Mouse (Mus musculus): ENCODE measurements around the gene Rnf5. TPM values are rescaled to one million over a fixed set of nuclear protein-coding genes. Genes with fewer than 3 reads are reported as not detected.

Rnf5 gene
- polyA plus RNA-seq, 1 experiment from 2014 or later: 280 TPM

DNA sequence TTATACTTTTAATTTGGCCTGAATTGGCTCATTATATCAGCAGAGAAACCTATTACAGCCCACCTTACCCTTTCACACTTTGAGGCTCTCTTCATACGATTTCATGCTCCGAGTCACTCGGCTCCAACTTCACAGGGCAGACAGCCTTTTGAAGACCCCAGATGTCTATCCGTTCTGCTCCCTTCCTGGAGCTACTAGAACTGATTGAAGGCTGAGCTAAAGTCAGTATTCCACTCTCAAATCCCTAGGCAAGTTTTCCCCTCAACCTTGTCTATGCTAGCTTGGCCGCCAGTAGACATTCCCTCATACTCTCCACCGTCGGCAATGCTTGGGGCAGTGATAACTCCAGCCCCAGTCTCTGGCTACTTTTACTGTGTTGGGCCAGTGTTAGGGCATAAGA lies 14.3 kb downstream of the Rnf5 start:
- H3K4me3 ChIP-seq (replicated peaks): no peak overlapping the region
- no peaks in the 10 kb centered on the region for H3K9me3 ChIP-seq (replicated peaks)
- no peaks in the 10 kb centered on the region for H3K27me3 ChIP-seq (replicated peaks)
- peaks cover 65% of the 10 kb centered on the region for H3K4me1 ChIP-seq
- no peak overlapping the region for H3K27ac ChIP-seq (replicated peaks)
- no peak for ATAC-seq (ENCODE audit: low FRiP score)
- 54% methylated on average over 7 of the region's 7 CpGs for WGBS
- peak overlapping the region; percentile 88; the same call in 1 of the 2 replicates for H3K4me2 ChIP-seq
- no peaks in the 10 kb centered on the region for H3K36me3 ChIP-seq
- H3K9ac ChIP-seq (replicated peaks): no peak overlapping the region

GRCm38 (mm10) chr17:34588767-34589166 lies 14.7 kb downstream of the Rnf5 start:
- H3K27me3 ChIP-seq (replicated peaks): no peaks in the 10 kb centered on the region
- peak overlapping the region; percentile 88; the same call in 1 of the 2 replicates for H3K4me2 ChIP-seq
- ATAC-seq (ENCODE audit: low FRiP score): no peak
- no peak overlapping the region for H3K27ac ChIP-seq (replicated peaks)
- H3K9me3 ChIP-seq (replicated peaks): no peaks in the 10 kb centered on the region
- H3K4me1 ChIP-seq: peaks cover 60% of the 10 kb centered on the region
- WGBS: 76% methylated on average over 3 of the region's 3 CpGs
- no peak overlapping the region for H3K9ac ChIP-seq (replicated peaks)
- H3K4me3 ChIP-seq (replicated peaks): no peak overlapping the region
- H3K36me3 ChIP-seq: no peaks in the 10 kb centered on the region

DNA sequence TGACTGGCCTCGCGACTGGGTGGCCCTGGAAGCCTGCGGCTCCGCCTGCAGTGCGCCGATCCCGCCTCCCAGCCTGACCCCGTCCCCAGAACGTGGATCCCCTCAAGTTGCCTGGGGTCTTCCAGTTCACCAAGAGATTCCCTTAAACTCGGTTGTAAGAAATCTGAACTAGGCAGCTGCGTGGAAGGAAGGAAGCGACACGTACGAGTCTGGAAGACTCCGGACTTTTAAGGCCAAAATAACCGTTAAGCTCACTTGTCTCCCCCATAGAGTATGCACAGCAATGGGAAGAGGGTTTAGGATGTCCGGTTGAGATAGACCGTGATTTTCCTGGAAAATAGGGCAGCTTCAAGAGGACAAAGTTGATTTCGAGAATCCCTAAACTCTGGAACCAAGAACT lies 15.7 kb downstream of the Rnf5 start:
- no peaks in the 10 kb centered on the region for H3K36me3 ChIP-seq
- peak overlapping the region; percentile 88 for H3K4me2 ChIP-seq
- ATAC-seq (ENCODE audit: low FRiP score): no peak
- H3K9me3 ChIP-seq (replicated peaks): no peaks in the 10 kb centered on the region
- WGBS: 4% methylated on average over 19 of the region's 19 CpGs
- peak overlapping the region; percentile 89 for H3K9ac ChIP-seq (replicated peaks)
- H3K4me1 ChIP-seq: peaks cover 51% of the 10 kb centered on the region
- no peaks in the 10 kb centered on the region for H3K27me3 ChIP-seq (replicated peaks)
- H3K4me3 ChIP-seq (replicated peaks): peak overlapping the region; percentile 76
- peak overlapping the region; percentile 100 for H3K27ac ChIP-seq (replicated peaks)

DNA sequence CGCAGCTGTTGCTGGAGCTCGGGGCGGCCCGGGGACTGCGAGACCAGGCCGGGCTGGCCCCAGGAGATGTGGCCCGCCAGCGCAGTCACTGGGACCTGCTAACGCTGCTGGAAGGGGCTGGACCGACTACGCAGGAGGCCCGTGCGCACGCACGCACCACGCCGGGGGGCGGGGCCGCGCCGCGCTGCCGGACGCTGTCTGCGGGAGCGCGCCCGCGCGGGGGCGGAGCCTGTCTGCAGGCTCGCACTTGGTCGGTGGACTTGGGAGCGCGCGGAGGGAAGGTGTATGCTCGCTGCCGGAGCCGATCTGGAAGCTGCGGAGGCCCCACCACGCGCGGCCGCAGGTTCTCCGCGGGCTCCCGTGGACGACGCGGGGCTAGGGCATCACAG lies 16.1 kb downstream of the Rnf5 start:
- H3K27me3 ChIP-seq (replicated peaks): no peaks in the 10 kb centered on the region
- ATAC-seq (ENCODE audit: low FRiP score): peak; percentile 81
- peak overlapping the region; percentile 89 for H3K9ac ChIP-seq (replicated peaks)
- no peaks in the 10 kb centered on the region for H3K36me3 ChIP-seq
- peaks cover 49% of the 10 kb centered on the region for H3K4me1 ChIP-seq
- peak overlapping the region; percentile 76 for H3K4me3 ChIP-seq (replicated peaks)
- no peaks in the 10 kb centered on the region for H3K9me3 ChIP-seq (replicated peaks)
- under 1% methylated on average over 50 of the region's 50 CpGs for WGBS
- peak overlapping the region; percentile 100 for H3K27ac ChIP-seq (replicated peaks)
- H3K4me2 ChIP-seq: peak overlapping the region; percentile 88

- under 1% methylated on average over 38 of the region's 38 CpGs for WGBS
- no peaks in the 10 kb centered on the region for H3K27me3 ChIP-seq (replicated peaks)
- peak; percentile 79 for ATAC-seq (ENCODE audit: low FRiP score)
- peak overlapping the region; percentile 89 for H3K9ac ChIP-seq (replicated peaks)
- peaks cover 49% of the 10 kb centered on the region for H3K4me1 ChIP-seq
- H3K4me3 ChIP-seq (replicated peaks): peak overlapping the region; percentile 76
- peak overlapping the region; percentile 100 for H3K27ac ChIP-seq (replicated peaks)
- peak overlapping the region; percentile 88 for H3K4me2 ChIP-seq
- no peaks in the 10 kb centered on the region for H3K36me3 ChIP-seq
- H3K9me3 ChIP-seq (replicated peaks): no peaks in the 10 kb centered on the region
These were observed 16.6 kb downstream of the Rnf5 start for GRCm38 (mm10) chr17:34586796-34587422.

DNA sequence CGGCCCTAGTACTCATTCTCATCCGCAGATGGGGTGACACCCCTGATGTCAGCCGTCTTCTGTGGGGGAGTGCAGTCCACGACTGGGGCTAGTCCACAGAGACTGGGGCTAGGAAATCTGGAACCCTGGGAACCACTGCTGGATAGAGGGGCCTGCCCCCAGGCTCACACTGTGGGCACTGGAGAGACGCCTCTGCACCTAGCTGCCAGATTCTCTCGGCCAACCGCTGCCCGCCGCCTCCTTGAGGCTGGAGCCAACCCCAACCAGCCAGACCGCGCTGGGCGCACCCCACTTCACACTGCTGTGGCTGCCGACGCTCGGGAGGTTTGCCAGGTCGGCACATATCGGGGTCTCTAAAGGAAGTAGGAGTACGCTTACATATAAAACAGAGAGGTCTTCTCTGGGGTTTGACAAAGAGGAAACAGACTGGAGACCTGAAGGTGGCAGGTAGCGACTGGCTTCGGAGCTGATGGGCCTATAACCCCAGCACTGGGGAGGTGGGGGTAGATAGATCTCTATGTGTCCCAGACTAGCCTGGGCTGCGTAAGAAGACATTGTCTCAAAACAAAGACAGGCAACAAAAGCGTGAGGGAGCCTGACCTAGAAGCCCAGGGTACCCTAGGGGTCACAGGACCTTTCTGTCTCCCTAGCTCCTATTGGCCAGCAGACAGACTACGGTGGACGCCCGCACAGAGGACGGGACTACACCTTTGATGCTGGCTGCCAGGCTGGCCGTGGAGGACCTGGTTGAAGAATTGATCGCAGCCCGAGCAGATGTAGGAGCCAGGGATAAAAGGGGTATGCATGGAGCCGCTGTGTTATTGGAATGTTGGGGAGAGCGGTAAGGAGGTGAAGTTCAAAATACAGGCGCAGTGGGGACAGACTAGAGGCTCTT lies 17.4 kb downstream of the Rnf5 start:
- ATAC-seq (ENCODE audit: low FRiP score): peak; percentile 15
- Histone ChIP-seq H3K4me1 (peaks cover 42% of the 10 kb centered on the region), H3K9me3 (replicated peaks) (no peaks in the 10 kb centered on the region), H3K27me3 (replicated peaks) (no peaks in the 10 kb centered on the region), H3K9ac (replicated peaks) (peak overlapping the region; percentile 89), H3K4me2 (peak overlapping the region; percentile 88), H3K36me3 (no peaks in the 10 kb centered on the region), H3K4me3 (replicated peaks) (peak overlapping the region; percentile 76), H3K27ac (replicated peaks) (peak overlapping the region; percentile 100)
- WGBS: 15% methylated on average over 32 of the region's 32 CpGs

- no peak overlapping the region for H3K9ac ChIP-seq (replicated peaks)
- H3K9me3 ChIP-seq (replicated peaks): no peaks in the 10 kb centered on the region
- H3K4me2 ChIP-seq: no peak overlapping the region
- H3K27ac ChIP-seq (replicated peaks): peak overlapping the region; percentile 100; the same call in 1 of the 2 replicates
- H3K27me3 ChIP-seq (replicated peaks): no peaks in the 10 kb centered on the region
- ATAC-seq (ENCODE audit: low FRiP score): no peak
- H3K36me3 ChIP-seq: no peaks in the 10 kb centered on the region
- 84% methylated on average over 8 of the region's 8 CpGs for WGBS
- H3K4me1 ChIP-seq: peaks cover 32% of the 10 kb centered on the region
- H3K4me3 ChIP-seq (replicated peaks): no peak overlapping the region
These were observed 18.4 kb downstream of the Rnf5 start for GRCm38 (mm10) chr17:34585121-34585520.

- no peak overlapping the region for H3K27ac ChIP-seq (replicated peaks)
- H3K4me3 ChIP-seq (replicated peaks): no peak overlapping the region
- no peaks in the 10 kb centered on the region for H3K27me3 ChIP-seq (replicated peaks)
- 87% methylated on average over 8 of the region's 8 CpGs for WGBS
- H3K4me2 ChIP-seq: no peak overlapping the region
- no peak overlapping the region for H3K9ac ChIP-seq (replicated peaks)
- H3K36me3 ChIP-seq: no peaks in the 10 kb centered on the region
- H3K9me3 ChIP-seq (replicated peaks): no peaks in the 10 kb centered on the region
- no peak for ATAC-seq (ENCODE audit: low FRiP score)
- peaks cover 27% of the 10 kb centered on the region for H3K4me1 ChIP-seq
These were observed 19.7 kb downstream of the Rnf5 start for GRCm38 (mm10) chr17:34583819-34584218.

- H3K4me1 ChIP-seq: peaks cover 24% of the 10 kb centered on the region
- no peaks in the 10 kb centered on the region for H3K36me3 ChIP-seq
- H3K4me2 ChIP-seq: no peak overlapping the region
- ATAC-seq (ENCODE audit: low FRiP score): no peak
- 63% methylated on average over 7 of the region's 7 CpGs for WGBS
- H3K27ac ChIP-seq (replicated peaks): no peak overlapping the region
- H3K9ac ChIP-seq (replicated peaks): no peak overlapping the region
- H3K4me3 ChIP-seq (replicated peaks): no peak overlapping the region
- H3K9me3 ChIP-seq (replicated peaks): no peaks in the 10 kb centered on the region
- no peaks in the 10 kb centered on the region for H3K27me3 ChIP-seq (replicated peaks)
These were observed 20.1 kb downstream of the Rnf5 start for GRCm38 (mm10) chr17:34583397-34583796.

DNA sequence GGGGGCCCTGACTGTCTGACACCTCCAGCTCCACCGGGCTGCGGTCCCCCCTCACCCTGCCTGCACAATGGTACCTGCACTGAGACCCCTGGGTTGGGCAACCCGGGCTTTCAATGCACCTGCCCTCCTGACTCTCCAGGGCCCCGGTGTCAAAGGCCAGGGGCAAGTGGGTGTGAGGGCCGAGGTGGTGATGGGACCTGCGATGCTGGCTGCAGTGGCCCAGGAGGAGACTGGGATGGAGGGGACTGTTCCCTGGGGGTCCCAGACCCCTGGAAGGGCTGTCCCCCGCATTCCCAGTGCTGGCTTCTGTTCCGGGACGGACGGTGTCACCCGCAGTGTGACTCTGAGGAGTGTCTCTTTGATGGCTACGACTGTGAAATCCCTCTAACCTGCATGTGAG lies 21.0 kb downstream of the Rnf5 start:
- H3K4me3 ChIP-seq (replicated peaks): no peak overlapping the region
- no peaks in the 10 kb centered on the region for H3K27me3 ChIP-seq (replicated peaks)
- no peaks in the 10 kb centered on the region for H3K9me3 ChIP-seq (replicated peaks)
- WGBS: 82% methylated on average over 12 of the region's 12 CpGs
- peaks cover 15% of the 10 kb centered on the region for H3K4me1 ChIP-seq
- H3K36me3 ChIP-seq: no peaks in the 10 kb centered on the region
- no peak overlapping the region for H3K27ac ChIP-seq (replicated peaks)
- H3K9ac ChIP-seq (replicated peaks): no peak overlapping the region
- no peak for ATAC-seq (ENCODE audit: low FRiP score)
- no peak overlapping the region for H3K4me2 ChIP-seq

GRCm38 (mm10) chr17:34578070-34578469 lies 25.4 kb downstream of the Rnf5 start:
- 90% methylated on average over 3 of the region's 3 CpGs for WGBS
- H3K27me3 ChIP-seq (replicated peaks): no peaks in the 10 kb centered on the region
- H3K9me3 ChIP-seq (replicated peaks): no peaks in the 10 kb centered on the region
- no peak overlapping the region for H3K4me3 ChIP-seq (replicated peaks)
- no peak overlapping the region for H3K27ac ChIP-seq (replicated peaks)
- no peak for ATAC-seq (ENCODE audit: low FRiP score)
- H3K9ac ChIP-seq (replicated peaks): no peak overlapping the region
- no peaks in the 10 kb centered on the region for H3K4me1 ChIP-seq
- no peaks in the 10 kb centered on the region for H3K36me3 ChIP-seq
- no peak overlapping the region for H3K4me2 ChIP-seq

- Histone ChIP-seq H3K27me3 (replicated peaks) (no peaks in the 10 kb centered on the region), H3K9me3 (replicated peaks) (no peaks in the 10 kb centered on the region), H3K4me2 (no peak overlapping the region), H3K4me3 (replicated peaks) (no peak overlapping the region), H3K4me1 (no peaks in the 10 kb centered on the region), H3K27ac (replicated peaks) (no peak overlapping the region), H3K36me3 (no peaks in the 10 kb centered on the region), H3K9ac (replicated peaks) (no peak overlapping the region)
- WGBS: 79% methylated on average over 5 of the region's 5 CpGs
- no peak for ATAC-seq (ENCODE audit: low FRiP score)
These were observed 26.9 kb downstream of the Rnf5 start for GRCm38 (mm10) chr17:34576577-34576976.
